Mouse (Mus musculus): ENCODE data around the gene Cldn13. TPM values are rescaled to one million over a fixed set of nuclear protein-coding genes. Genes with fewer than 3 reads are reported as not detected.
"Not testable (repeated sequence)": the region's sequence is repeated elsewhere in the genome, so short reads cannot be mapped to it uniquely, and the experiment has no call there.

Gene Cldn13
- total RNA-seq, 2 experiments from 2014 or later, result not detected

DNA sequence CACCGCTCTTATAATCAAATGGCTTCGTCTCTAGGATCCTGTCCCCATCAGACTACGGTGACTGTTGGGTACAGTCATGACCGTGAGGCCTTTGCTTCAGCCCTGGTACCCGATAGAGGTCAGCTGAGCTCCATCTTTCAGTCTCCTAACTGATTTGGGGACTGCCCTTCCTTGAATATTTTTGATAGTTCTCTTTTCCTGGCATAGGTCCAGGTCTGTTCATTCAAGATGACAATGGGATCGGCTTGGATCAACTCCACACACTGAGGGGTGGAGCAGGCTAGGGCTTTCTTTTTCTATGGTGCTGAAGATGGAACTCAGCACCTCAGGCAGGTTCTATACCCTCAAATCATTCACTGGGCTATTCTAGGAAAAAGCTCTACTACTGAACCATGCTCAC, 20.7 kb upstream of the Cldn13 start:
- intact Hi-C loops (cut with DNase I), result no loop called here
- no peak for DNase-seq (ENCODE audit: low spot score)

DNA sequence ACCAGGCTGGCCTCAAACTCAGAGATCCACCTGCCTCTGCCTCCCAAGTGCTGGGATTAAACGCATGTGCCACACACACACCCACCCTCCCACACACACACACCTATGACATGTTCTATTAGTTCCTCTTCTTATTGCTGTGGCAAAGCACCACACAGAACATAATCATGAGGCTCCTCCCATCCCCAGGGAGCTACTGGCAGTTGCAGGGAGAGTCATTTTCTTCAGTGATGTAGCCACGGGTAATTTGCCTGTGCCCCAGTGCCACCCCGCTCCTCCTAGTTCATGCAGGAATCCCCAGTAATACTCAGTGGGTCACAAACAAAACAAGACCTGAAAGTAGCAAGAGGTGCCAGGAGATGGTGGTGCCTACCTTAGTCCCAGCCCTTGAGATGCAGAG, 19.3 kb upstream of the Cldn13 start:
- no peak for DNase-seq (ENCODE audit: low spot score)
- intact Hi-C loops (cut with DNase I), result no loop called here

DNA sequence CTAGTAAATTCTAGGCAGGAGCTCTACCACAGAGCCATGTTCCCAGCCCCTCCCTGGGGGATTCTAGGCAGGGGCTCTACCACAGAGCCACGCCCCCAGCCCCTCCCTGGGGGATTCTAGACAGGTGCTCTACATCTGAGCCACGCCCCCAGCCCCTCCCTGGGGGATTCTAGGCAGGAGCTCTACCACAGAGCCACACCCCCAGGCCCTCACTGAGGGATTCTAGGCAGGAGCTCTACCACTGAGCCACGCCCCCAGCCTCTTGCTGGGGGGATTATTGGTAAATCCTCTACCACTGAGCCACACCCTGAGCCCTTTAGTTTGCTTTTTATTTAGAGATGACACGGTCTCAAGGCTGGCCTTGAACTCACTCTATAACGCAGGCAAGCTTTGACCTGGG, 18.4 kb upstream of the Cldn13 start:
- DNase-seq (ENCODE audit: low spot score); intact Hi-C loops (cut with DNase I): not testable (repeated sequence)

DNA sequence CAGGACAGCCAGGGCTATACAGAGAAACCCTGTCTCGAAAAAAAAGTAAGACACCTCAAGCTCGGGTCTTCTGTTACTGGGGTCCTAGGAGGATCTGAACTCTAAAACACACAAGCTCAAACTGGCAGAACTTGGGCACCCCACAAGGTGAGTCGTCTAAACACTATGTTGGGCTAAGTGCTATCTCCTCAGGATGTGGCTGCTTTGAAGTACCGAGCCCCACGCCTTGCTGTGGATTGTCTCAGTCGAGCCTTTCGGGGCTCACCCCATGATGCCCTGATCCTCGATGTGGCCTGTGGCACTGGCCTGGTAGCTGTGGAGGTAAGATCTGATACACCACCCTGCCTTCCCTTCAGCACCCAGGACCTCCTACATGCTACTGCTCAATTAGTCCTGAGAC, 18.0 kb upstream of the Cldn13 start:
- no peak for DNase-seq (ENCODE audit: low spot score)
- intact Hi-C loops (cut with DNase I), result no loop called here

DNA sequence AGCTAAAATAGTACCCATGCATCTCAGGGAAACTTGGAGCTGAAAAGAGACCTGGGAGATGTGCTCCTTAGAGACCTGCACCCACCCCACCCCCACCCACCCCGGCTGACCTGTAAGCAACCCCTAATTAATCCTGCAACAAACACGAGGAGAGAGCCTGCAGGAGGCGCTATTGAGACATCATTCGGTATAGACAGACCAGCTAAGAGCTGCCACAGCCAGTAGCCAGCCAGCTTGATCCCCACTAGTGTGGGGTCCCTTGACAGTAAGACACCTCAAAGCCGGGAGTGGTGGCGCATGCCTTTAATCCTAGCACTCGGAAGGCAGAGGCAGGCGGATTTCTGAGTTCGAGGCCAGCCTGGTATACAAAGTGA, 17.6 kb upstream of the Cldn13 start:
- DNase-seq (ENCODE audit: low spot score), result no peak

DNA sequence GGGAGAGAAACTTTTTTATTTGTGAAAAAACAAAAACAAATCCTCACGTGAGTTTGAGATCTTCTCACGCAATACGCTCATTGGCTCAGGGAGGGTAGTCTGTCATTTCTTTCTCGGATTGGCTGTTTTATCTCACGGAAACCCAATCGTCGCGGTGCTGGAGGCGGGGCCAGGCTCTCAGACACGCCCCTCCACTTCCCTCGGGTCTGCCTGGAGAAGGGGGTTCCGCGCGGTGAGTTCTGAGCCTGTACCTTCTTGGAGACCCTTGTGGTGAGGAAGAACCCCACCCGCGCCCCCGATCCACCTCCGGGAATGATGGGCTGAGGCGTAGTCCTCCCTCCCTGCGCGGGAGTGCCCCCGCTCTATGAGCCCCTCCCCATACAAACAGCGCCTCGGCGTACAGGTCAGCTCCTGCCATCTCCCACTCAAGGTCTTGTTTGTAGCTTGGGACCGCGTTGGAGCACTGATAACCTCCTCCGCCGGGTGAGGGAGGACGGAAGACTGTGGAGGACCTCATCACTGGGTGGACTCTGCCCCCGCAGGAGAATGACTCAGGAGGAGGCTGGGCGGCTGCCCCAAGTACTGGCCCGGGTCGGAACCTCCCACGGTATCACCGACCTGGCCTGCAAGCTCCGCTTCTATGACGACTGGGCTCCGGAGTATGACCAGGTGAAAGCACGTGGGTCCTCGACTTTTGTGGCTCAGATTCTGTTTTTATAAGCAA, 17.0 kb upstream of the Cldn13 start, which contains the start of gene Mettl27:
Gene Mettl27 (plus strand): TSS at position 190 of the 724 bp plus-strand sequence.
- intact Hi-C loops (cut with DNase I), result loop anchor here (1.0 kb wide), 1 partner anchor 33 kb away; no protein-coding TSS in a partner anchor

More for the DNA sequence above, 17.6 kb upstream of the Cldn13 start:
- intact Hi-C loops (cut with DNase I), result loop anchor here (1.0 kb wide), 1 partner anchor 32 kb away; no protein-coding TSS in a partner anchor

DNA sequence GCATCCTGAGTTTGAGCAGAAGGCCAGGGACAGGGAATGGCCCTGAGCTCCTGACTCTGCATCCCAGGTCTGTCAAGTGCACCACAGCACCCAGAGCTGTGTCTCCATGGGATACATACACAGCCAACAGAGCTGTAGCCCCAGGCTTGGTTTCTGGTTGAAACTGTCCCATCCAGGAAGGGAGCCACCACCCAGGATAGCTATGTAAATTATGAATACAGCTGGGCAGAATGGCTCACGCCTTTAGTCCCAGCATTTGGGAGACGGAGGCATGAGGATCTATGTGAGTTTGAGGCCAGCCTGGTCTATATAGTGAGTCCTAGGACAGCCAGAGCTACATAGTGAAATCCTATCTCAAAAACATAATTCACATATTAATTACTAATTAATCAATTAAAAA, 14.7 kb upstream of the Cldn13 start:
- intact Hi-C loops (cut with DNase I), result no loop called here
- no peak for DNase-seq (ENCODE audit: low spot score)

More for the DNA sequence above, 17.0 kb upstream of the Cldn13 start, which contains the start of gene Mettl27:
- peak; percentile 80 for DNase-seq (ENCODE audit: low spot score)

DNA sequence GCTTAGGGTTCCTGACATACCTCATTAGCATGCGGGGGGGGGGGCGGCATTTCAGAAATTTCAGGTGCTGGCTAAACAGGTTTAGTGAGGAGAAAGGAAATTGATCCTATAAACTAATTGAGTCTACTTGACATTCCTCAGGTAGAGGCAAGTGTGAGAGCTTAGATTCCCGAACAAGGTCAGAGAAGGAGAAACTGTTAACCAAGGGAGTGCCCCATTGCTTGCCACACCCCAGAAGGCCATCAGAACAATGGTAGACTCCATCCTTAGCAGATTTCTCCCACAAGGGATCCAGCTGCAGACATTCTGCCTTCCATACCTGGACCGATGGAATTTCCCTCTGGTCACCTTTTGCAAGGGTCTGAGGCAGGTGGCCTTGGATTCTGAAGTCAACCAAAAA, 11.4 kb upstream of the Cldn13 start:
- no peak for DNase-seq (ENCODE audit: low spot score)
- intact Hi-C loops (cut with DNase I), result no loop called here

DNA sequence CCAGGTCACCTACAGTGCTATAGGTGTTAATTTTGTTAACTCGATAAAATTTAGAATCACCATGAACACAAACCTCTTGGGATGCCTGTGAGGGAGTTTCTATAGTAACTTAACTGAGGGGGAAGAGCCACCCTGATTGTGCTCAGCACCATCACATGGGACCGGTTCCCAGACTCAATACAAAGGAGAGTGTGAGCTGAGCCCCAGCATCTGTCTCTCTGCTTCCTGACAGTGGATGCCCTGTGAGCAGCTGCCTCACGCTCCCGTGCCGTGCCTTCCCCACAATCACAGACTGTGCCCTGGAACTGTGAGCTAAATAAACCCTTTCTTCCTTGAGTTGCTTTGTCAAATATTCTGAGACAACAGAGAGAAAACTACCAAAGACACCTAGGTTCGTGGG, 7.8 kb upstream of the Cldn13 start:
- no peak for DNase-seq (ENCODE audit: low spot score)
- intact Hi-C loops (cut with DNase I), result no loop called here

DNA sequence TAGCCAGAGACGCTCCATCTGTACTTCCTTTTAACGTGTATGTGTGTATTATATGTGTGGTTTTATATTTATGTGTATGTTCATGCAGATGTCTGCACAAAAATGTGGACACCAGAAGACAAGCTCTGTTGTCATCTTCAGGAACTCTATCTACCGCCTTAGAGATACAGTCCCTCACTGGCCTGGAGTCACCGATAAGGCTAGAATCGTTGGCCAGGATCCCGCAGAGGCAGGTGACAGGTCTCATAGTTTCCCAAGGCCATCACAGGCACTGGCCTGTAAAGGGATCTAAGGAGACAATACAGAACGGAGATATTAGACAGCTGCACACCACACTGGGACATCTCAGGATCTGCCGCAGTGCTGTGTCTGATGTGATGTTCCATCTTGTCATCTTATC, 5.8 kb upstream of the Cldn13 start:
- intact Hi-C loops (cut with DNase I), result no loop called here
- DNase-seq (ENCODE audit: low spot score), result no peak

DNA sequence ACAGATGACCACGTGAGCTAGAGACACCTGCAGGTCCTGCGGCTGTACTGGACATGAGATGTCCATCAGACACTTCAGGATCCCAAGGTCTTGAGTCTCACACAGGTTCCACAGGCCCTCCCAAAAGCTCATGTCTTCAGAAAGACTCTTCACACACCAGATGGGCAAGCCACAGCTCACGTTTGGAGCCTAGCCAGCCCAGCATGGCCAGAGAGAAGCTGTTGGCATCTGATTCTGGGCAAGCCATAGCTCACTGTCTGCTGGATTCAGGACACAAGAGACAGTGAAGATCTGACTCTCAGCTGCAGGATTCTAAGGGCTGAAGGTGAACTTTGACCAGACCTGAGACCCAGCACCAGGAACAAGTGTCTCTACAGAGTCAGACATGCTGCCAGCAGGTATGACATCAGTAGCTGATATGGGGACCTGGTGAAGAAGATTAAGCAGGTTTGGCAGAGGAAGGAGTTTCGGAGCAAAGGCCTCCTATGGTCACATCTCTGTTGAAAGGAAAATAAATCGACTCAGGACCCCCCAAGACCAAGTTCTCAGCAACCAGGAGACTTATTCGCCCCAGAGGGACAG, 4.9 kb upstream of the Cldn13 start:
- intact Hi-C loops (cut with DNase I), result no loop called here

DNA sequence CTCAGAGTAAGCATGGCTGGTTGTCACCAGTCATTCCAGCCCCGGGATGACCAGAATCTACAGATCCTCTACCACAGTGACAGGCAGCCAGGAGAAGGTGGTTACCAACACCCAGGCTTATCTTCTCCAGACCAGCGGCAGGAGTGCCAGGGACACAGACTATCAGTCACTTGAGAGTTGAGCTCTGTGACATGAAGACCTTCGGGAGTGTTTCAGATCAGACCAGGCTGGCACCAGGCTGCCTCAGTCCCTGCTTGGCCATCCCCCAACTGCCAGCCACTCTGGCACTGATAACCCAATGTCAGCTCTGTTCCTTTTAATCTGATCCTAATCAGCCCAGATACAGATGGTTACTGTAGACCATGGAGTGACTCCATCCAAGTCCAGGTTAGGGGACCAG, 3.8 kb upstream of the Cldn13 start:
- no peak for DNase-seq (ENCODE audit: low spot score)
- intact Hi-C loops (cut with DNase I), result no loop called here

More for the DNA sequence above, 4.9 kb upstream of the Cldn13 start:
- DNase-seq (ENCODE audit: low spot score), result no peak

DNA sequence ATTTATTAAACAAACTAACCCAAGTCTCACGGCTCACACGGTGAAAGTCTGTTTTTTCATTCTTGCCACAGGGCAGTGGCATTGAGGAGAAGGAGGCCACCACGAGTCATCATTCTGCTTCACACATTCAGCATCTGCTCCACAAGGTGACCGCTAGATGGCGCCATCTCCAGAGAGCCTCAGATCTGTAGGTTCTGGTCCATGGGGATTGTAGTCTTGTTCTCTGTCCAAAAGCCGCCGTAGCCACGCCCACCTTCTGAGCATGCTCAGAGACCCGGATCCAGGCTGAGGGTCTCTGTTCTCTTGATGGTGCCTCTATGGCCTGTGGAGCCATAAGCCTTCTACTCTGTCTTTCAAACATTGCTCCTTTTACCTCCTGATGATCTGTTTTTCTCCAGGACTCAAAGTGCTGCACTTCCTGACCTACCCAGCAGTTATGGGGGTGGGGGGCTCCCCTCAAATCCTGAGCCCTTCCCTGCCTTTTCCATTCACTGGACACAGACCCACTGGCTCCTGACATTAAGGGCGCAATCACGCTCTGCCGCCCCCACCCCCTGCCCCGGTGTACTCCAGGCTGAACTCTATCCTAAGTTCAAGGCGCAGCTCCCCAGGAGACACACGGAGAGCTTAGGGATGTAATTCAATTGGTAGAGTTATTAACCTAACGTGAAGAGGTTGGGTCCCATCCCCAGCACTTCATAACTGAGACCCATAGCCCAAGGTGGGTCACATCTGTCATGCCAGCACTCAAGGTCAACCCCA, 2.9 kb upstream of the Cldn13 start:
- intact Hi-C loops (cut with DNase I), result no loop called here
- no peak for DNase-seq (ENCODE audit: low spot score)

DNA sequence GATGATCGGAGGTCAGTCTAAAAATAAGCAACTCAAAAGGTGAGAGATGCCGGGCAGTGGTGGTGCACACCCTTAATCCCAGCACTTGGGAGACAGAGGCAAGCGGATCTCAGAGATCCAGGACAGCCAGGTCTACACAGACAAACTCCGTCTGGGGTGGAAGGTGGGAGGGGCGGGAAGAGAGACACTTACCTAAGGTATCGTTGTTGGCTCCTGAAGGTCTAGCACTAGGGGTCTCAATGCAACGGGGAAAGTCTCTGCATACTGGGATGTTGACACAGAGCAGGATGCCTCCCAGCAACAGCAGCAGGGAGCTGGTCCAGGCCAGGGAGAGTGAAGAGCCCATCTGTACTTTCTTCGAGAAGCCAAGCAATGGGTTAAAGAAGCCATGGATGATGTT, 816 bp downstream of the Cldn13 start:
- no peak for DNase-seq (ENCODE audit: low spot score)
- intact Hi-C loops (cut with DNase I), result no loop called here

DNA sequence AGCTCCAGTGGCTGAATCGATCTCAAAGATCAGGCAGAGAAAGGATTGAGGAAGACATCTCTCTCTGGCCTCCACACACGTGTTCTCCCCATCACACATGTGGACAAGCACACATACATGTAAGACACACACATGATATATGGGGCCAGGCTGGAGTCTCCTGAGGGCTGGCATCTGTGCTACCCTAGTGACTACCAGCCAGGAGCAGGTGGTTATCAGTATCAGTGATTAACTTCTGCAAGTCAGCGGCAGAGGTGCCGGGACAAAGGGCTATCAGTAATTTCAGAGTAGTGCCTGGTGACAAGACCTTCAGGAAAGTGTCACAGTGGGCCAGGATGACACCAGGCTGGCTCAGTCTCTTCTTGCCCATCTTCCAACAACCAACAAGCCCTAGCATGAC, 1.6 kb downstream of the Cldn13 start:
- intact Hi-C loops (cut with DNase I), result no loop called here
- no peak for DNase-seq (ENCODE audit: low spot score)

DNA sequence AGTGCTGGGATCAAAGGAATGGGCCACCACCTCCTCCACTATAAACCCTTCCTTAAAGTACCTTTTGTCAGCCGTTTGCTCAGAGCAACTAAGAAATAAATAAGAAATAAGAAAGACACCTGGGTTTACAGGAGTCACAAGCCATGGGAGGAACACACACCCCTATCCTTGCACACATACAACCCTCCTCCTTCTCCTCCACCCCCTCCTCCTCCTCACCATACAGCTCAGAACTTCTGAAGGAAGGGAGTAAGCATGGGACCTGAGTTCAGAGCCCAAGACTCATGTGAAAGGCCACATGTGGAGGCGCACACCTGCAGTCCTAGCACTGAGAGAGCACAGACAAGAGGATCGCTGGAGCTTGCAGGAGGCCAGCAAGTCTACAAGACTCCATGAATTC, 2.0 kb downstream of the Cldn13 start:
- intact Hi-C loops (cut with DNase I), result no loop called here

DNA sequence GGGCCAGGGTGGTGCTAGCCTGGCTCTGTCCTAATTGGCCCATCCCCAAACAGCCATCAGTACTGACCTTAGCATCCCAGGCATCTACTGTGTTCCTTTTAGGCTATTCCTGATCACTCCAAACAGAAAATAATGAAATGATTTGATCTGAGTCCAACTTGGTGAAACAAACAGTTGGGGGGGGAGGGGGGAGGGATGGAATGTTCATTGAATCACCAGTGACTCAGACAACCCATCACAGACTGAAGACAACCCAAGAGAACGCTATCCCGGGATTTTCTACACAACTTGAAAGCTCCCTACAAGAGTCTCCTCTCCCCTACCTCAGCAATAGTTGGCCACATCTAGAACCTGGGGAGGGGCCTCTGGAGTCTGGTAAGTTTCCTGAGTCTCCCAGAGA, 3.4 kb downstream of the Cldn13 start:
- no peak for DNase-seq (ENCODE audit: low spot score)
- intact Hi-C loops (cut with DNase I), result no loop called here

More for the DNA sequence above, 2.0 kb downstream of the Cldn13 start:
- no peak for DNase-seq (ENCODE audit: low spot score)

DNA sequence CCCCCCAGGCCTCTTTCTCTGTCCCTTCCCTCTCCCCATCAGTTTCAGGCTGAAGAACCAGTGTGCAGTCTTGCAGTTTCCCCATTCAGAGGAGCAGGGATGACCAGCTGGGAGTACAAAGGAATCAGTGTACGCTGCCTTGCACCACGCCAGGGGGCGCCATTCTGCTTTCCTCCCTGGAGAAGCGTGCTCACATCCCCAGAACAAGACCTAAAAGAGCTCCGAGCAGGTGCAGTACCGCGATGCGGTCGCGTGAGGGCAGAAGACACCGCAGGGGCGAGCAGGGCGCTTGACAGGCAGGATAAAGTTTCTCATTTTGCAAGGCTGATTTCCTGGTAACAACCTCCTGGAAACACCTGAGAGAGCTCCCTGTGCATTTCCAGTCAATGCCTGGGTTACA, 8.2 kb downstream of the Cldn13 start:
- intact Hi-C loops (cut with DNase I), result loop anchor here (1.0 kb wide), 1 partner anchor 58 kb away; no protein-coding TSS in a partner anchor
- peak; percentile 71 for DNase-seq (ENCODE audit: low spot score)

DNA sequence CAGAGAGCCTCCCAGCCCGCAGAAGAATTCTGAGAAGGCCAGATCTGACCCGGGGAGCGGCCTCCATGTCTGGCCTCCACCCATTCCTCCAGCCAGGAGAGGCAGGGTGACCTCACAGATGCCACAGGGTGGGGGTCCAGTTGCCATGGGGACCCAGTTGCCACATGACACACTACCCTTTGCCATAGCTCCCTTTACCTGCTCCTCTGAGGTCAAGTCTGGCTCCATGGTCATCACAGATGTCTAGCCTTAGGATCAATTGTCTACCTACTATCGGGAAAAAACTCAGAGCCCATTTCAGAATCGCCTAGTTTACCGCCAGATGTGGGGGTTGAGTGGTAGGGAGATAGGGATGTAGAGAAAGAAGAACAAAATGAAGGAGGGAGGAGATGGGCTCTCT, 8.7 kb downstream of the Cldn13 start, which contains the start of gene Tmem270:
Gene Tmem270 (minus strand): TSS at position 101 of the 400 bp plus-strand sequence.
- no peak for DNase-seq (ENCODE audit: low spot score)
- intact Hi-C loops (cut with DNase I), result loop anchor here (1.0 kb wide), 1 partner anchor 59 kb away; no protein-coding TSS in a partner anchor

DNA sequence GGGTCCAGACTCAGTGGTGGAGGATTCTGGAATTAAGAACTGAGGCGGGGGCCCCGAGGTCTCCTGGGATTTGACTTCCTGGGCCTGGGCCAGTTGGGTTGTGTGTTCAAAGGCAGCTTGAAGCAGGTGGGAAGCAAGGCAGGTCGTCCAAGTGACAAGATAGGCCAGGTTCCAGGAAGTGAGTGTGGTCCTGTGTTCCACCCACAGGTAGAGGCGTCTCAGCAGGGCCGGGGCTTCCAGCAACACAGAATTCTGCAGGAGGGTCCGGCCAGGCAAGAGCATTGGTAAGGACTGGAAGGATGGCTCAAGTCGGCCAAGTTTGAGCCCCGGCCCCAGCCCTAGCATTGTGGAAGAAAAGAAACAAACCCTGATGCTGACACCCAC, 13.7 kb downstream of the Cldn13 start:
- DNase-seq (ENCODE audit: low spot score), result no peak
- intact Hi-C loops (cut with DNase I), result loop anchor here (1.0 to 5.0 kb wide), 4 partner anchors 153 to 407 kb away; no protein-coding TSS in a partner anchor
